Mouse (Mus musculus): Measurements from ENCODE around the gene Pcsk6.

GRCm38 (mm10) chr7:66010518-66010917 is 149.0 kb downstream of the Pcsk6 start:
- TF ChIP-seq POLR2A (IDR thresholded peaks at IDR 0.05; ENCODE audit: insufficient read length, low read depth) (no peak), SRF (IDR thresholded peaks at IDR 0.05; ENCODE audit: control insufficient read depth, insufficient read length, low read depth) (no peak), E2F4 (IDR thresholded peaks at IDR 0.05; ENCODE audit: insufficient read depth) (no peak), USF1 (IDR thresholded peaks at IDR 0.05; ENCODE audit: low read depth) (no peak), MYOG (IDR thresholded peaks at IDR 0.05; ENCODE audit: control insufficient read depth in 1 of 3, insufficient read depth in 1 of 3, insufficient read length in 2 of 3, low read depth in 2 of 3) (no peak), MAX (IDR thresholded peaks at IDR 0.05; ENCODE audit: low read depth) (no peak), CEBPB (IDR thresholded peaks at IDR 0.05; ENCODE audit: insufficient read depth, poor library complexity, severe bottlenecking) (no peak), MYOD1 (IDR thresholded peaks at IDR 0.05; ENCODE audit: control insufficient read depth in 1 of 3, insufficient read length in 2 of 3, low read depth in 2 of 3) (no peak)

All from myocyte (in vitro differentiated cells).